Mouse (Mus musculus): Measurements from ENCODE around the gene Irs3. TPM values are rescaled to one million over a fixed set of nuclear protein-coding genes. Genes with fewer than 3 reads are reported as not detected.

Irs3 gene
- polyA plus RNA-seq, 1 experiment from 2014 or later: 0.22 TPM

GRCm38 (mm10) chr5:137652474-137652873 is 7.0 kb upstream of the Irs3 start:
- DNase-seq (ENCODE audit: low spot score) (peak; percentile 83), ATAC-seq (ENCODE audit: low FRiP score) (no peak)
- Histone ChIP-seq H3K27ac (ENCODE audit: low read depth, low read length) (no peak overlapping the region), H3K36me3 (ENCODE audit: control insufficient read depth, insufficient read depth, low read length) (no peaks in the 10 kb centered on the region), H3K9ac (ENCODE audit: low read depth, low read length) (no peak overlapping the region), H3K4me1 (replicated peaks; ENCODE audit: control insufficient read depth, insufficient read depth, low read length) (no peaks in the 10 kb centered on the region; the same call in 1 of the 2 replicates), H3K27me3 (ENCODE audit: control insufficient read depth, insufficient read depth, low read length) (no peaks in the 10 kb centered on the region), H3K9me3 (ENCODE audit: control insufficient read depth, low read length) (no peaks in the 10 kb centered on the region), H3K4me3 (ENCODE audit: low read depth, low read length) (no peak overlapping the region), H3K4me2 (replicated peaks; ENCODE audit: low read depth, low read length) (no peak overlapping the region)
- WGBS: 23% methylated on average over 3 of the region's 3 CpGs

- Histone ChIP-seq H3K9ac (ENCODE audit: low read depth, low read length) (no peak overlapping the region; the same call in 1 of the 2 replicates), H3K4me3 (ENCODE audit: low read depth, low read length) (no peak overlapping the region), H3K36me3 (ENCODE audit: control insufficient read depth, insufficient read depth, low read length) (no peaks in the 10 kb centered on the region), H3K9me3 (ENCODE audit: control insufficient read depth, low read length) (no peaks in the 10 kb centered on the region), H3K4me2 (replicated peaks; ENCODE audit: low read depth, low read length) (no peak overlapping the region), H3K27ac (ENCODE audit: low read depth, low read length) (no peak overlapping the region), H3K4me1 (replicated peaks; ENCODE audit: control insufficient read depth, insufficient read depth, low read length) (no peaks in the 10 kb centered on the region; the same call in 1 of the 2 replicates), H3K27me3 (ENCODE audit: control insufficient read depth, insufficient read depth, low read length) (peaks cover 14% of the 10 kb centered on the region)
- DNase-seq (ENCODE audit: low spot score): no peak
- ATAC-seq (ENCODE audit: low FRiP score): 0 out of 2 replicates have a peak, but pooled peaks have one; percentile 30
- 17% methylated on average over 18 of the region's 18 CpGs for WGBS
Observed at GRCm38 (mm10) chr5:137649669-137650571, 4.4 kb upstream of the Irs3 start.

GRCm38 (mm10) chr5:137649251-137649650 is 3.7 kb upstream of the Irs3 start:
- Histone ChIP-seq H3K9ac (ENCODE audit: low read depth, low read length) (no peak overlapping the region), H3K9me3 (ENCODE audit: control insufficient read depth, low read length) (no peaks in the 10 kb centered on the region), H3K27me3 (ENCODE audit: control insufficient read depth, insufficient read depth, low read length) (peaks cover 20% of the 10 kb centered on the region), H3K4me1 (replicated peaks; ENCODE audit: control insufficient read depth, insufficient read depth, low read length) (no peaks in the 10 kb centered on the region; the same call in 1 of the 2 replicates), H3K27ac (ENCODE audit: low read depth, low read length) (no peak overlapping the region), H3K4me3 (ENCODE audit: low read depth, low read length) (no peak overlapping the region), H3K36me3 (ENCODE audit: control insufficient read depth, insufficient read depth, low read length) (no peaks in the 10 kb centered on the region), H3K4me2 (replicated peaks; ENCODE audit: low read depth, low read length) (no peak overlapping the region)
- DNase-seq (ENCODE audit: low spot score) (no peak), ATAC-seq (ENCODE audit: low FRiP score) (no peak)
- WGBS: 31% methylated on average over 4 of the region's 4 CpGs

GRCm38 (mm10) chr5:137647827-137648601 is 2.5 kb upstream of the Irs3 start:
- Histone ChIP-seq H3K4me3 (ENCODE audit: low read depth, low read length) (no peak overlapping the region), H3K9ac (ENCODE audit: low read depth, low read length) (no peak overlapping the region), H3K36me3 (ENCODE audit: control insufficient read depth, insufficient read depth, low read length) (no peaks in the 10 kb centered on the region), H3K27me3 (ENCODE audit: control insufficient read depth, insufficient read depth, low read length) (peaks cover 28% of the 10 kb centered on the region), H3K4me2 (replicated peaks; ENCODE audit: low read depth, low read length) (no peak overlapping the region), H3K4me1 (replicated peaks; ENCODE audit: control insufficient read depth, insufficient read depth, low read length) (no peaks in the 10 kb centered on the region; the same call in 1 of the 2 replicates), H3K9me3 (ENCODE audit: control insufficient read depth, low read length) (no peaks in the 10 kb centered on the region), H3K27ac (ENCODE audit: low read depth, low read length) (no peak overlapping the region)
- DNase-seq (ENCODE audit: low spot score) (no peak), ATAC-seq (ENCODE audit: low FRiP score) (no peak)
- 76% methylated on average over 9 of the region's 9 CpGs for WGBS

- peaks cover 28% of the 10 kb centered on the region for H3K27me3 ChIP-seq (ENCODE audit: control insufficient read depth, insufficient read depth, low read length)
- ATAC-seq (ENCODE audit: low FRiP score) (no peak), DNase-seq (ENCODE audit: low spot score) (peak; percentile 46)
- WGBS: 4% methylated on average over 44 of the region's 44 CpGs
- peak overlapping the region; percentile 19 for H3K4me3 ChIP-seq (ENCODE audit: low read depth, low read length)
- H3K9ac ChIP-seq (ENCODE audit: low read depth, low read length): no peak overlapping the region
- H3K27ac ChIP-seq (ENCODE audit: low read depth, low read length): no peak overlapping the region
- peak overlapping the region; percentile 24 for H3K4me2 ChIP-seq (replicated peaks; ENCODE audit: low read depth, low read length)
- peaks cover 6% of the 10 kb centered on the region for H3K36me3 ChIP-seq (ENCODE audit: control insufficient read depth, insufficient read depth, low read length)
- no peaks in the 10 kb centered on the region for H3K9me3 ChIP-seq (ENCODE audit: control insufficient read depth, low read length)
- no peaks in the 10 kb centered on the region; the same call in 1 of the 2 replicates for H3K4me1 ChIP-seq (replicated peaks; ENCODE audit: control insufficient read depth, insufficient read depth, low read length)
Observed at GRCm38 (mm10) chr5:137645091-137645651, 343 bp downstream of the Irs3 start.

GRCm38 (mm10) chr5:137644484-137644883 is 1.0 kb downstream of the Irs3 start:
- DNase-seq (ENCODE audit: low spot score) (no peak), ATAC-seq (ENCODE audit: low FRiP score) (no peak)
- Histone ChIP-seq H3K27ac (ENCODE audit: low read depth, low read length) (no peak overlapping the region), H3K36me3 (ENCODE audit: control insufficient read depth, insufficient read depth, low read length) (peaks cover 12% of the 10 kb centered on the region), H3K9ac (ENCODE audit: low read depth, low read length) (no peak overlapping the region), H3K4me3 (ENCODE audit: low read depth, low read length) (no peak overlapping the region), H3K27me3 (ENCODE audit: control insufficient read depth, insufficient read depth, low read length) (peaks cover 28% of the 10 kb centered on the region), H3K9me3 (ENCODE audit: control insufficient read depth, low read length) (no peaks in the 10 kb centered on the region), H3K4me1 (replicated peaks; ENCODE audit: control insufficient read depth, insufficient read depth, low read length) (no peaks in the 10 kb centered on the region), H3K4me2 (replicated peaks; ENCODE audit: low read depth, low read length) (no peak overlapping the region)
- 54% methylated on average over 19 of the region's 19 CpGs for WGBS

GRCm38 (mm10) chr5:137642886-137643285 is 2.6 kb downstream of the Irs3 start:
- Histone ChIP-seq H3K36me3 (ENCODE audit: control insufficient read depth, insufficient read depth, low read length) (peaks cover 17% of the 10 kb centered on the region), H3K27me3 (ENCODE audit: control insufficient read depth, insufficient read depth, low read length) (peaks cover 28% of the 10 kb centered on the region)

GRCm38 (mm10) chr5:137641054-137641453 is 4.5 kb downstream of the Irs3 start, which contains the start of gene Sap25:
Gene Sap25, plus strand, starts transcription at chr5:137641334.
- Histone ChIP-seq H3K36me3 (ENCODE audit: control insufficient read depth, insufficient read depth, low read length) (peaks cover 19% of the 10 kb centered on the region), H3K4me3 (ENCODE audit: low read depth, low read length) (no peak within 1 kb of the TSS), H3K9ac (ENCODE audit: low read depth, low read length) (no peak within 1 kb of the TSS), H3K27me3 (ENCODE audit: control insufficient read depth, insufficient read depth, low read length) (peaks cover 26% of the 10 kb centered on the region), H3K9me3 (ENCODE audit: control insufficient read depth, low read length) (no peaks in the 10 kb centered on the region), H3K4me2 (replicated peaks; ENCODE audit: low read depth, low read length) (no peak within 1 kb of the TSS), H3K4me1 (replicated peaks; ENCODE audit: control insufficient read depth, insufficient read depth, low read length) (no peaks in the 10 kb centered on the region), H3K27ac (ENCODE audit: low read depth, low read length) (no peak within 1 kb of the TSS)
- DNase-seq (ENCODE audit: low spot score) (no peak), ATAC-seq (ENCODE audit: low FRiP score) (no peak)
- 89% methylated on average over 19 of the region's 19 CpGs for WGBS

More at GRCm38 (mm10) chr5:137642886-137643285, 2.6 kb downstream of the Irs3 start:
- Histone ChIP-seq H3K4me3 (ENCODE audit: low read depth, low read length) (no peak overlapping the region), H3K9ac (ENCODE audit: low read depth, low read length) (no peak overlapping the region), H3K9me3 (ENCODE audit: control insufficient read depth, low read length) (no peaks in the 10 kb centered on the region), H3K4me2 (replicated peaks; ENCODE audit: low read depth, low read length) (no peak overlapping the region), H3K4me1 (replicated peaks; ENCODE audit: control insufficient read depth, insufficient read depth, low read length) (no peaks in the 10 kb centered on the region), H3K27ac (ENCODE audit: low read depth, low read length) (no peak overlapping the region)
- WGBS: 62% methylated on average over 4 of the region's 4 CpGs
- ATAC-seq (ENCODE audit: low FRiP score) (no peak), DNase-seq (ENCODE audit: low spot score) (no peak)

All from hindbrain, embryonic 11.5 days (tissue).